Mouse (Mus musculus) thymus, postnatal 10 days (tissue): Measurements from ENCODE around the gene Ptpn21.
A peak's percentile ranks its signal among the peaks of the same experiment; 100 is the strongest.

ENCODE experiments used
- DNase-seq, 2 experiments: peaks; one replicate each; pipeline ENCODE4 v3.0.0; 2021; ENCODE audit warnings: low spot score in 2 of 2

Gene Ptpn21

DNA sequence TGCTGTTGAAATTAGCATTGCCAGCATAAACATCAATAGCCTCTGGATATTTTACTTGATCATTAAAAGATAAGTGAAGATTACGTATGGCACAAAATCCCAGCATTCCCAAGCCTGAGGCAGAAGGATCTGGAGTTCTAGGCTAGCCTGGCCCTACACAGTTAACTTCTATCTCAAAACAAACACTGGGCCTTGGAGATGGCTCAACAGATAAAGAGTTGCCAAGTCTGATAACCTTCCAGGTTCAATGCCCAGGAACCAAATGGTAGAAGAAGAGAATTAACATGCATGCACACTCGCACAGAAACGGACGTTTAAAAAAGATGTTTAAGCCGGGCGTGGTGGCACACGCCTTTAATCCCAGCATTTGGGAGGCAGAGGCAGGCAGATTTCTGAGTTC lies 13.0 kb downstream of the Ptpn21 start:
- no peak for DNase-seq

DNA sequence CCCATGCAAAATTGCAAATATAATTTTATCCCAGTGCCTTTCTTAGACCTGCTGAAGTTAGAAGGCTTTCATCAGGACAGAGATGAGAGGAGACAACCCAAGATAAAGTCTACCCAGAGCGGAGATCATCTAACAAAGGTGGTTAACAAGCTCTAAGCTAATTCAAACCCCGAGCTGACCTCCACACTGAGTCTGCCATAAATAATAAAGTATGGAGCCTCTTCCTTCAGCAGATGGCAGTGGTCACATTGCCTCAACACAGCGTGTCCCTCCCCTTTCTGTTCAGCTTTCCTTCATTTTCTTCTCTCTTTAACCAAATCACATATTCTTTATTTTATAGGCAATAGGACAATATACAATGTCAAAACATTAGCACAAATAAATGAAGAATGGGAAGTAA lies 16.2 kb downstream of the Ptpn21 start:
- DNase-seq, result no peak

DNA sequence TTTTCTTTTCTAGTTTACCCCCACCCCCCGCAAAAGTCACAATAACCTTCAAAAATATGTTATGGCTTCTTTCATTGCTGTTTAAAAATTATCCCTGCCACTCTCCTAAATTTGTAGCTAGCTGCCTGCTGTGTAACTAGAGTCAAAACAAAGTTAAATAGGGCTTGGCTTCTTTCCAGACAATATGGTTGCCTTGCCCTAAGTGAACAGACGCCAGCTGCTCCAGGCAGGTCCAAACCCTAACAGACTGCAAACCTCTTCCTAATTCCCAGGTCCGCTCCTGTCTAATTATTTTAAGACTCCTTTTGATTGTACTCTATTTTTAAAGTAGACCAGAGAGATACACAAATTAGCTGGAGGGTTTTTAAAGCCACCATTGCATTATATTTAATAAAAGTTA lies 16.6 kb downstream of the Ptpn21 start:
- DNase-seq, result no peak

DNA sequence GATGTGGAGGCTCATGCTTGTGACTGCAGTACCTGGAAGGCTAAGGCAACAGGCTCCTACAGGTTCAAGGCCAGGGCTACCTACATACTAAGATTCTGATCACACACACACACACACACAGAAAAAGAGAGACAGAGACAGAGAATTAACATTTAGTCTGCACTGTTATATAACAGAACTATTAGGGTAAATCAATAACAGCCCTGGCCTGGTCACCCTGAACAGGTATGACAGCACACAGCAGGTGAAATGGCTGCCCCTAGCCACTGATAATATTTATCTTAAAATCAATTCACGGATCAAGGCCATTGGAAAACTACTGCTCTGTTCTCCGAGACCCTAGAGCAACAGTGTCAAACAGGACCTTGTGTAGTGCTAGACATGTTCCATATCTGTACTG lies 21.1 kb downstream of the Ptpn21 start:
- no peak for DNase-seq

DNA sequence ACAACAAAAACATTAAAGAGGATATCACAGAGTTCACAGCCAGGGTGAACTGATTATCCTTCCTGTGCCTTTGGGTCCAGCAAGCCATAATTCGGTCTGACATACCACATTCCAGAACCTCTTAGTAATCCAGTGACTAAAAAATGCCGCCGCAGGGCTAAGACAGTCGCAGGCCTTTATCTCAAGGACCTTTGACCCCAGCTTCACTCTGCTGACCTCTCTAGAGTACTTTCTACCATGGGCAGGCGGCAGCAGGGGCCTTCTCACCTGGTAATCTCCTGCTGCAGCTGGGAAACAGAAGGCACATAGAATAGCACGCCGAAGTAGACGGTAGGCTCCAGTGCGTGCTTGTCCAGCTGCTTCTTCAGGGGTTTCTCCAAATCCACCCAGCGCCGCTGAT lies 22.4 kb downstream of the Ptpn21 start:
- no peak for DNase-seq

DNA sequence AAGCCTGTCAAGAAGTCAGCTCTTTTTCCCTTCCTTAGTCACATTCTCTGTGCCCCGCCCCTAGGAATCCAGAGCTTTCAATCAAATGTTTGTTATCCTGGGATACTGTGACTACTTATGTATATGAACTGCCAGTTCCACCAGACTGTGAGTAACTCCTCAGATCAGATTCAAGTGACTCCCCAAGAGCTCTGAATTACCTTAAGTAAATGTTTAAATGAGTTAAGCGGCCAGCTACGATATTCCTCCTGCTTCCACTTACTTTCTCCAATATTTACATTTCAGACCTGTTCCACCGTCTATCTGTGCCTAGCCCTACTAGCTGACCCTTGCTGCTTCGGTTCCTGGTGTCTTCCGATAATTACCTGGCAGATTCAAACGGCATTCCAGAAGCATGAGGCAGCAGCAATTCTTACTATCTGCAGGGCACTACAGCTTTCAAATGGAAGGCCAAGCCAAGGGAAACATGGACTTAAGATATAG lies 23.5 kb downstream of the Ptpn21 start:
- no peak for DNase-seq

DNA sequence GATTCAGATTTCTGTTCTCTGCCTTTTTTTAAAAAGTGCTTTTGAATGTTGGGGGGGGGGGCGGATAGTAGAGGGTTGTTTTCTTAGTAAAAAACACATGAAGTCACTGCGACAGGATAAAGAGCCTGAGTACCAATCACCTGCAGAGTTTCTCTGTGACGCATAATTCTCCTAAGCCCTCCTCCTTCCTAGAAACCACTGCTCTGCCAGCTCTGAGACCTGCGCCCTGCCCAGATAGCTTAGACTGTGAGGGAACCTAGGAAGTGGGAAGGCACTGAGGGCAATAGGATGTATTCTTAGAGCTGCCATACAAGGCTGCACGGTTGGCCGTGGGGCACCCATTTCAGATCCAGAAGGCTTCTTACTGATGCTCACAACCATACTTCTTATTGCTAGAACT lies 24.4 kb downstream of the Ptpn21 start:
- DNase-seq, result no peak

DNA sequence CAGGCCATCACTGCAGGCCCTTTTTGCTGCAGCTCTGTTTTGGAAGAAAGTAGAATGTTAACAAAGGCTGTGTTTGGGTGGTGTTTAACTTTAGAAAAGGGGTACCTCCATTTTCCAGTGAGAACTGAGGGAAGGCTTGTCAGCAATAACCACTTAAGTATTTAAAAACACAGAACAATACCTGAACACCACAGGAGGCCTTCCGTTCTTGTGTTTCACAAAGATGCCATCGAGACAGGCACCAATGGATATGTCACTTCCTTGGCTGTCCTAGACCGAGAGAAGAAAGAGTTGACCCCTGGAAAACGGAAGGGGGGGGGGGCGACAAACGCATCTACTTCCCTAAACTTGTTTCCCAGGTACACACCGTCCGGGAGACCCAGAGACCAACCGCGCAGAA lies 33.2 kb downstream of the Ptpn21 start:
- no peak for DNase-seq

DNA sequence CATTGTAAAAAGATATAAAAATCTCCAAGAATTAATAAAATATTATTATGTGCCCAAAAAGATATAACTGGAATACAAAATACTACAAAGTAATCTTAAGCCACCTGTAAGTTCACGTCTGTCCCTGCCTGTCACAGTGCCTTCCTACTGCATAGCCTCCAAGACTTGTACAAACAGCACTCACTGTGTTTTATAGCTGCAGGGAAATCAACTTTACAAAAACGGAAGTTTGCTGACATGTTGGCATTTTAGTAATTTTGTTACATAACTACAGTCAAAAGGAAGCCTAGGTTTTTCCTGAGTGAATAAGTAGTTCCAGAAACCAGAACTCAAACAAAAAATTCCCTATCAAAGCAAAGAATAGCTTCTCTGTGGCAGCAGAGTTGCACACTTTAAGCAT lies 33.7 kb downstream of the Ptpn21 start:
- no peak for DNase-seq

DNA sequence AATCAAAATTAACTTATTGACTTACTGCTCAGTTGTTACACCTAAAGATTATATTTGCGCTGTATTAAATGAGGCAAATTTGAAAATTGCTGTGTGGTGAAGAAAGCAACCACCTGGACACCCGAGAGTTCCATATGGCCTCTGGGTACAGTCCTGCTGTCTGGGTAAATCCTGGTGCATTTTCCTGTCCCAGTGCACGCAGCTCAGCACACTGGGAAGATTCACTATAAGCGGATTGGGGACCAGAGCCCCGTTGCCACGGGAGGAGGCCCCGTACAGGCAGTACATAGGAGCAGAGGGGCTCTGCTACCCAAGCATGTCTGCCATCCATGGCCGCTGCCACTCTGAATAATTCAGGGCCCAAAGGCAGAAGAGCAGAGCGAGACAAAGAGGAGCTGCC lies 35.6 kb downstream of the Ptpn21 start:
- DNase-seq, result no peak

DNA sequence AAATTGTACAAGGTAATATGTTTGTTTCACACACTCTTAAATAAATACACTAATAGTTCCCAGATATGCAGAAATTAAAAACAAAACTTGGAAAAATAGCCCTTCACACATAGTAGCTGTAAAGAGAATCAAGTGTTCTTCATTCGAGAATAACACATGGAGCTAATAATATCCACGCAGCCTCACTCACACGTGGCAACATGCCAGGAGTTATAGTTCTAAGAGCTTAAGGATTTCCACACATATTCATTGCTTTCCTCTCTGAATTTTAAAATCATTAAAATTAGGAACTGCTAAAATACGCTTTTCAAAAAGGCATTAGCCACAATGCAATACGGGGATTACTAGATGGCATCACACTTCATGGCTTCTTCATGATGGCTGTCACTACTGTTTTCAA lies 40.0 kb downstream of the Ptpn21 start:
- DNase-seq, result no peak

DNA sequence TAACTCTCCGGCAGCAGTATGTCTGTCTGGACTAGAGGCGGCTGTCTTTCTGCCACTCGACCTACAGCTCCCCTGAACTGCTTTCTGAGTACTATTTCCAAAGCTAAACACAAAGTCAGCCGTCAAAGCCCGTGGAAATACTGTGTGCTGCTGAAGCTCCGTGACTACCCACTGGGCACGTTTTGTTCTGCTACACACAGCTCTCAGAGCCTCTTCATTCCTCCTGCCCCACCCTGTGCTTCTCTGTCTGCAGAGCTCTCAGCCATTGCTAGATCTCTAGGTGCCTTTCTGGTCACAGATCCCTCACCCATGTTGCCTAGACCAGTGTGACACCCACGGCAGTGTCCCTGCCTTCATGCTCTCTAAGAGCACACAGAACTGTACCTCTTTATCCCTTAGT lies 47.0 kb downstream of the Ptpn21 start:
- DNase-seq, result no peak

DNA sequence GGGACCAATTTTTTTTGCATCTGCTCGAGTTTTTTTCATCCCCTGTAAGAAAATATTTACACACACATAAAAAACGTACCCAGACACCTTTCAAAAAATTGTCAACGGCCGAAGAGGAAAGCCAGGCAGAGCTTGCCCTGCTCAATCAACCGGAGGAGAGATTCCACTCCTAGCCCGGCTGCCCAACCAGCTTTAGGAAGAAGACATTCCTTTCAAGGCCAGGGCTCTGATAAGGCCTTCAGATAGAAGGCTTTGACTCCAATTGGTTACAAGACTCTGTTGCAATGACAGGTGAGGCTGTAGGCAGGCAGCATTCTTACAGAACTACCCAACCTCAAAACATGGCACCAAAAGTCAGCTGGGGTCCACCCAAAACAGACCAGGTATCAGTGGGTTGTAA lies 53.6 kb downstream of the Ptpn21 start:
- no peak for DNase-seq

DNA sequence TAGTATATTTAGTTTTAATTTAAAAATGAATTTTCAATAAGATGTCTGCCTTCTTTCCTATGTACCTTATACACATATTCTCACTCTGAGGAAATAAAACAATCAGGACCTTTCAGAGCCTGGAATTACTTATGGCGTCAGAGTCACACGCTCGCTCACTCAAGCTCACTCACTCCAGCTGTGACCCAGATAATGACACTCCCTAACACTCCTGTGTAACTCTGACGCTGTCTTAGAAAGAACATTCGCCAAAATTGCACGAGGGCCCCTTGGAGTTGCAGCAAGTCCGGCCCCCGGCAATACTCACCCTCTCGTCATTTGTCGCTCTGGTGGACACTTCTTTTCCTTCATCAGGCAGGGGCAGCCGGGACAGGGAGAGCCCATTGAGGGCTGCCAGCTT lies 54.0 kb downstream of the Ptpn21 start:
- no peak for DNase-seq

DNA sequence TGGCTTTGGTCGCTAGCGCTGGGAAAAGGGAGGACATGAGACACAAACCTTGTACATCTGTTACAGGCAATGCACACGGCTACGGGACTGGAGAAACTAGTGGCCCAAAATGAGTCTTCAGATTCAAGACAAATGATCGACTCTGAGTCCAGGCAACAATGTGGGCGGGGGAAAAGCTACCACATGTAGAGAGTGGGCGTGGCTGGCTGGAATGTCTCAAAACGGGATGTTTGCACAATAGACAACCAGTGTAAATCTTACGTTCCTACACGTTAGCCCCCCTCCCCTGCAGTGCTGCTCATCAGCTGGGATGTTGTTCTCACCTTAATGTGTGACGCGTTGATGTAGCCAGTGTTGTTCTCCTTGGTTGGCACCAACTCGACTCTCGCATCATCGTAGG lies 55.0 kb downstream of the Ptpn21 start:
- DNase-seq, result no peak

DNA sequence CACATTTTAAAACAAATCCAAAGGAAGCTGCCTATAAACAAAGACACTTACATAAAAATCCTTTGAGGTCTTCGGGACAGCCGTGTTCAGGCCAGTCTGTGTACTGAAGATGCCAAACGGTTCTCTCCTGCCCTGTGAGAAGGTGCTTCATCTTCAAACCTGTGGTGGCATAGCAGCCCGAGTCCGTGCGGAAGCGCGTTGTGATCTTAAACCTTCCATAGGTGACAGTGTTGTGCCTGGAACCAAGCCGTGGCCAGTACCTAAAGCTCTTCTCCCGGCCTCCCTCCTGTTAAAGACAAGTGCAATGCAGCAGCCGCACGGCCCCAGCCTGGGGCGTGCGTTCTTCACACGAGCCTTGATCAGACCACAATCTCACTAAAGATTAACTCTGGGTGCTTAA lies 57.3 kb downstream of the Ptpn21 start:
- DNase-seq, result no peak

DNA sequence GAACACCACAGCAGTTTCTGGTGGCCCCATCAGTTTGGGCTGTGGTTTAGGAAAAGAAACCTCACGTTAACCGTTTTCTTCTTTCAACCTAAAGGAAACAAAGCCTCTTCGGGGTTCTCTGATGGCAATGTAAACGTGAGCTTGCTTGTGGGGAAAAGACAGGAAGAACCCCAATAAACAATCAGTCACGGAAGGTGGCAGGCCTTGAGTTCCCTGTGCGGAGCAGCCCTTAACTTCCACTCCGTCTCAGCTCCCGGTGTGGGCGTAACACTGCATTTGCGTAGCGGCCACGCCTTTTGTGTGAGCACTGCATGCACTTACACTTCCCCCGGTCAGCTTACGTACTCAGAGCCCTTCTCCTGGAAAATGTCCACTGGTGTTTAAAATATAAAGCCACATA lies 59.9 kb downstream of the Ptpn21 start:
- peak; percentile 49 to 59 for DNase-seq

DNA sequence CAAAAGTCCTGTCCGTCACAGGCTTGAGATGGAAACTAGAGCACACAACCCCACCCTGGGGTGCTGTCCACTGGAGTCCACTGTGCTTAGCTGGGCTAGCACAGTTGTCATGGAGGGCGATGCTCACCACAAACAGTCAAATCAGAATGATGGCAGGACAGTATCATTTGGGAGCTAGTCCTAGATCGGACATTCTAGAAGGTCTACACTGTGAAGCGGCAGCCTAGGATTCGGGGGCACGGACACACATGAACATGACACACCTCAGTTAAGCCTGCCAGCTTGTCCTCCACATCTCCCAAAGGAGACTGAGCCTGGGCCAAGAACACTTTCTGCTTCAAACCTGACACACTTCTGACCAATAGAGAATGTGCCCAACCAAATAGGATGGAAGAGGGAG lies 60.3 kb downstream of the Ptpn21 start:
- DNase-seq, result no peak

DNA sequence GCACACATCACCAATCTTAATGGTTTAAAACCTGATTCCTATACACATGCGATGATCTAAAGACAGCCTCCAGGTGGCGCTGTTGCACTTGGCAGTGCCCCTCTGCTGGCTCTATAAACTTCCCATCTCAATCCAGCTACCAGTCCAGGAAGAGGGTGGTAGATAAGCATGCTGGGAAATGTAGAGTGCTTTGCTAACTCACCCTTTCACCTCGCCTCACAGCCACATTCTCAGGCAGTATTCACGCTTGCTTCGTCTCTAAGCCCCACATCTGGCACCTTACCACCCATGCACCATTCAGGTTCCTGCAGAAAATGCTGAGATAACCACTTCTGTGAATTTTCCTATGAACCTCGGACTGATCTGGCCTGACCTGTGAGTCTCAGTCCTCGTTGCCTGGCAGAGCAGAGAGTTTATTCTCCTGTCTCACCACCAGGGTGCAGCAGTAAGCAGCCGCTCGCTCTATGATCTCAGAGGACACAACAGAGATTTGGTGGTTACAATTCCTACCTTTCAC lies 62.5 kb downstream of the Ptpn21 start:
- DNase-seq, result peak; percentile 57 to 83

DNA sequence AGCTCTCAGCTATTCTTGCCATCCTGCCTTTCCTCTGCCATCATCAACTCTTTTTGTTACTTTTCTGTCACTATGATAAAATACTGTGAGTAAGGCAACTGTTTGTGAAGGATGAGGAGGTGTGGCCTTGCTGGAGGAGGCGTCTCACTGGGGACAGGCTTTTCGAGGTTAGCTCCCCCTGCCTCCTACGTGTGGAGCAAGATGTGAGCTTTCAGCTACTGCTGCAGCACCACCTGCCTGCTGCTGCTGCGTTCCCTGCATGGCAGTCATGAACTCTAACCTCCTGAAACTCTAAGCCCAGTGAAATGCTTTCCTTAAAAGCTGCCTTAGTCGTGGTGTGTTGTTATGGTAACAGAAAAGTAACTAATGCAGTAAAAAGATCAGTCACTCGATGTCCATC lies 63.3 kb downstream of the Ptpn21 start:
- DNase-seq, result no peak

DNA sequence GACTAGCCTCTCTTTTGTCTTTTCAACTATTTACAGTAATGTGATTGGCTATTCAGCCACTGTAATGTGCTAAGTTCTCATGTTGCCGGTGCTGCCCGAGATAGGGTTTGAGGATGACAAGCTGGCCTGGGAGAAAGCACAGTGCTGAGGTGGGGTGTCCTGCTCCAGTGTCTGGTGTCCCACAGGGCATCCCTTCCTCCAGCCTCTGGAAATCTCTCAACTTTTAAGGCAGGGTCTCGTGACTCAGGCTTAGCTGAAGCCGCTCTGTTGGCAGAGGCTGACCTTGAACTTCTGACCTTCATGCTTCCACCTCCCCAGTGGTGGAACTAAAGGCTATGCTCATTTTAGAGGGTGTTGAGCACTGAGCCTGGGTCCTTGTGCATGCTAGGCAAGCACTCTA lies 66.8 kb downstream of the Ptpn21 start:
- DNase-seq, result no peak

DNA sequence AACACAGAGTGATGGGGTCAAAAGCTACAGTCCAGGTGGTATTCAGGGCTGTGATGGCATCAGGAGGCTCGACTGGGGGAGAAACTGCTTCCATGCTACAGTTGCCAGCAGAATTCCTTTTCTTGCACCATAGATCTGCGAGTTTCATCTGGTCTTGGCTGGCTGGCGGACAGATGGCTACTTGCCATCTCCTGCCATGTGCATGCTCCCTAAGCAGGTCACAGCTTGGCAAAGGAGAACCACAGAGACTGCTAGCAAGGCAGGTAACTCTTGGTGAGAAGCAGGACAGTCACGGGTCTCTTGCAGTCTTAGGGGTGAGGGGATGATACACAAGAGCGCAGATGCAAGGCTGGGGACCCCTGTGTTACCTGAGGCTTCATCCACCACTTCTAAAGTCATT lies 67.3 kb downstream of the Ptpn21 start:
- DNase-seq, result no peak

DNA sequence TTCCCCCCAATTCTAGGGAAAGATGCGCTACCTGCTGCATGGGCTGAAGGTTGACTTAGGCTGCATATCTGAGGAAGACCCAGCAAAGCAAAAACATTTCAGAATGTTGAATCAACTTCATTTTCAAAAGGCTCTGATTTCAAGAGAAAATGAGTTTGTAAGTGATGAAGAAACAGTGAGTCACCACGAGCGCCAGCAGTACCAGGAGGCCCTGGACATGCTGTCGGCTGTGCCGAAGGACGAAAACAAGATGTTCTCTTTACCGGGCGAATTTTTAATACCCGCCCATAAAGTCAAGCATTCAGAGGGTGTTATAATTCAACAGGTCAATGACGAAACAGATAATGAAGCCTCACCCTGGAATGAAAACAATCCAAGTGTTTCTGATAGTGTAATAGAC lies 68.1 kb downstream of the Ptpn21 start:
- DNase-seq, result no peak

DNA sequence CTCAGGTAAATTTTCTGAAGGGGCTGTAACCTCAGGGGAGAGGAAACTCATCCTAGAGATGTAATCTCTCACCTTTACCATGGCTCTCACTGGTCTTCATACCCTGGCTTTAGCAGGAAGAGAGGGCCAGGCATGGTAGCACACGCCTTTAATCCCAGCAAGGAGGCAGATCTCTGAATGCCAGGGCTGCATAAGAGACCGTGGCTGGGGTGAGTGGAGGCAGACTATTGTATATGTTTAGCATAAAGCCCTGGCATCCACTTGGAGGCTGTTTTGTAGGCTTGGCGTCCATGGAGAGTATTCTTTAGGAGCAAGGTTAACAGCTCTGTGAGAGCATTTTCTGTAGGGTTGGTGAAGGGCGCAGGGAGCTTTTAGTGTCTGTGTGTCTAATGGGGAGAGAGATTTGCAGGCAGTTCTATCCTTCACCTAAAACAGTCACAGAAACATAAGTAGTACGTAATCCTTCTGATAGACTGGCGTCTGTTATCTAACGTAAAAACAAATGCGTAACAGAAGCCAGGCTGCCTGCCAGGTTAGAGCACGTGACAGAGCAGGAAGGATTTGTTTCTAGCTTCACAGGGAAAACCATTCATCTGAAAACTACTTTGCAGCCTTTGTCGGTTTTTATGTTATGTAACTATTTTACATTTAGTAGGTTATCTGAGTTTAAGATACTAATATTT lies 68.9 kb downstream of the Ptpn21 start:
- DNase-seq, result no peak
